Mouse (Mus musculus) Patski (cell line): Measurements from ENCODE around the gene Pdia3. TPM values are rescaled to one million over a fixed set of nuclear protein-coding genes. Genes with fewer than 3 reads are reported as not detected.

ENCODE experiments used
- ATAC-seq: fragments of 100-300 bp; one replicate; pipeline ENCODE4 v1.8.0; 2021
- CTCF ChIA-PET: fragments of 350-600 bp; sonication (Branson Sonifier 250); formaldehyde crosslinking; loops from one replicate; lab custom pipeline; 2022; ENCODE audit warnings: inconsistent platforms; lab: Charles Lee
- POLR2A ChIA-PET: fragments of 350-600 bp; sonication (Branson Sonifier 250); formaldehyde crosslinking; loops from one replicate; lab custom pipeline; 2022; ENCODE audit warnings: antibody characterized with exemption, inconsistent platforms; lab: Charles Lee
- DNase-seq: peaks from one replicate; pipeline ENCODE4 v3.0.0-alpha.2; 2011; ENCODE audit warnings: low read depth, low spot score
- H3K27me3 ChIP-seq: fragments of 371-371 bp; one replicate; pipeline ENCODE4 v1.5.1; 2021
- CTCF ChIP-seq: fragments of 100-300 bp; IDR thresholded peaks from one replicate; pipeline ENCODE4 v1.5.1; 2021
- in situ Hi-C: fragments of 300-500 bp; cut with MboI; formaldehyde crosslinking; loops from 3 replicates; pipeline ENCODE4 v1.11.1; 2018; ENCODE audit warnings: low pct_unique_long_range_greater_than_20kb, mixed read lengths
- polyA plus RNA-seq: library from polyadenylated mRNA; unstranded; gene quantifications from one replicate; pipeline ENCODE4 v1.2.3, GENCODE M21; 2021

Gene Pdia3
- polyA plus RNA-seq, 1 experiment from 2014 or later: 942 TPM

- peak; percentile 17 for DNase-seq
- no peaks in the 10 kb centered on the region for H3K27me3 ChIP-seq
- POLR2A ChIA-PET: interaction anchor here (0.8 kb wide), 1 partner anchor 60 kb away, joined by 5 read pairs; the partner anchor contains the start of gene Mfap1b
- no peak for TF ChIP-seq CTCF
- in situ Hi-C loops: no loop called here
- peak; percentile 31 for ATAC-seq
- CTCF ChIA-PET: interaction anchor here (0.6 to 3.0 kb wide), 4 partner anchors 9 to 61 kb away, joined by 3 to 13 read pairs (median 4); no protein-coding TSS in a partner anchor
These were observed 637 bp downstream of the Pdia3 start for GRCm38 (mm10) chr2:121414139-121414685.

- in situ Hi-C loops: no loop called here
- ChIA-PET POLR2A (no interaction called here), CTCF (interaction anchor here (0.6 kb wide), 1 partner anchor 8 kb away, joined by 3 read pairs; no protein-coding TSS in a partner anchor)
- DNase-seq (no peak), ATAC-seq (no peak)
- no peaks in the 10 kb centered on the region for H3K27me3 ChIP-seq
- TF ChIP-seq CTCF: no peak
These were observed 1.5 kb downstream of the Pdia3 start for GRCm38 (mm10) chr2:121415103-121415502.

GRCm38 (mm10) chr2:121415591-121415990 is 2.0 kb downstream of the Pdia3 start:
- in situ Hi-C loops: no loop called here
- DNase-seq (no peak), ATAC-seq (no peak)
- ChIA-PET POLR2A (no interaction called here), CTCF (interaction anchor here (1.1 to 1.7 kb wide), 2 partner anchors 14 to 19 kb away, joined by 3 to 4 read pairs; no protein-coding TSS in a partner anchor)
- no peaks in the 10 kb centered on the region for H3K27me3 ChIP-seq
- TF ChIP-seq CTCF: no peak

DNA sequence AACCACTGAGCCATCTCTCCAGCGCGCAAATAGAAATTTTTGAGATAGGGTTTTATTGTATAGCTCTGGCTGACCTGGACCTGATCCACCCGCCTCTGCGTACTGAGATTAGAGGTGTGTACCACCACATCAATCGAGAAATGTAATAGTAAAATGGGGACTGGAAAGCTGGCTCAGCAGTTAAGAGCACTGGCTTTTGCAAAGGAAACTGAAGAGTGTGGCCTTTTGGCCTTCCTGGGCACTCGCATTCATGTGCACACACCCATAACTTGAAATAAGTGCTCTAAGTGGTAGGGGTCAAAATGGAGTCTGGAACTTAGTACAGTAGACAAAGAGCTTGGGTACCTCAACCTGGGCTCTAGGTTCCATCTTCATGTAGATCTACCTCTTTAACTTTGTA is 2.8 kb downstream of the Pdia3 start:
- H3K27me3 ChIP-seq: no peaks in the 10 kb centered on the region
- ATAC-seq (no peak), DNase-seq (no peak)
- TF ChIP-seq CTCF: no peak
- ChIA-PET POLR2A (no interaction called here), CTCF (interaction anchor here (1.1 to 1.7 kb wide), 2 partner anchors 13 to 18 kb away, joined by 3 to 4 read pairs; no protein-coding TSS in a partner anchor)
- in situ Hi-C loops: no loop called here

DNA sequence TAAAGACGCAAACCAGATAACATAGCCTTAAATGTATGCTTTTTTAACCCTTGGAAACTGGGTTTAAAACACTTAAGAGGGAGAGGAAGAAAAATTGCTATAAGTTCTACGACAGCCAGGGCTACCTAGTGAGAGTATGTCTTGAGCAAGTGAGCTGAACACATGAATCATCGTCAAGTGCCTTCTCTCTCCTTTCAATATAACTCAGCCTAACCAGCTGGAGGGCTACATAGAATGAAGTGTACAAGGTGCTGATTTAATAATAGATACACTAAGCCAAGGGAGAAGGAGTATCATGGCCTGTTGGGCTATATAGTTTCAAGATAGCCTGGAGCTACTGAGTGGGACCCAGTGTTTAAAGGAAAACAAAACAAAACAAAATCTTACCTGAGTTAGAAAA is 4.9 kb downstream of the Pdia3 start:
- POLR2A ChIA-PET: no interaction called here
- in situ Hi-C loops: no loop called here
- ATAC-seq (no peak), DNase-seq (no peak)
- CTCF ChIA-PET: interaction anchor here (1.2 to 2.1 kb wide), 2 partner anchors 9 to 13 kb away, joined by 3 to 6 read pairs; no protein-coding TSS in a partner anchor
- H3K27me3 ChIP-seq: no peaks in the 10 kb centered on the region
- no peak for TF ChIP-seq CTCF

- in situ Hi-C loops: no loop called here
- ChIA-PET CTCF (interaction anchor here (0.6 to 1.4 kb wide), 3 partner anchors 8 to 14 kb away, joined by 3 to 6 read pairs (median 4); no protein-coding TSS in a partner anchor), POLR2A (no interaction called here)
These were observed 9.6 kb downstream of the Pdia3 start for GRCm38 (mm10) chr2:121423166-121423565.

GRCm38 (mm10) chr2:121425890-121426289 is 12.3 kb downstream of the Pdia3 start:
- POLR2A ChIA-PET: no interaction called here
- in situ Hi-C loops: no loop called here
- TF ChIP-seq CTCF: no peak

More at GRCm38 (mm10) chr2:121423166-121423565, 9.6 kb downstream of the Pdia3 start:
- ATAC-seq (no peak), DNase-seq (no peak)
- TF ChIP-seq CTCF: no peak
- no peaks in the 10 kb centered on the region for H3K27me3 ChIP-seq

DNA sequence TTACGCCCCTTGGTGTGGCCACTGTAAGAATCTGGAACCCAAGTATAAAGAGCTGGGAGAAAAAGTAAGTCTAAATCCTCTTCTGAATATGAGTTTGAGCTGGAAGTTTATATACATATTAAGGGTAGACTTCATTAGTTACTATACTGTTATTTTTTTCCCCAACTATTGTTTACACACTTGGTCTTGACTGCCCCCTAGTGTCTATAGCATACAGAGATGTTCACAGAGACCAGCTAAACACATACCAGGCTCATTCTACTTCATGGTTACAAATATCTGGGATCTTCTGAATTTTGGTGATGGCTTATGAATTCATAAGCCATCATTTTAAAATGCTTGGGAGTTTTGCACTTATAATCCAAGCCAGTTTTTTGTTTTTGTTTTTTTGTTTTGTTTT is 21.3 kb downstream of the Pdia3 start:
- ATAC-seq (no peak), DNase-seq (no peak)
- in situ Hi-C loops: no loop called here
- ChIA-PET POLR2A (interaction anchor here (0.6 kb wide), 1 partner anchor 15 kb away, joined by 3 read pairs; no protein-coding TSS in a partner anchor), CTCF (interaction anchor here (1.0 to 2.0 kb wide), 4 partner anchors 8 to 46 kb away, joined by 3 to 8 read pairs (median 4); no protein-coding TSS in a partner anchor)
- peak; percentile 55 for TF ChIP-seq CTCF
- no peaks in the 10 kb centered on the region for H3K27me3 ChIP-seq

More at GRCm38 (mm10) chr2:121425890-121426289, 12.3 kb downstream of the Pdia3 start:
- ATAC-seq: no peak
- CTCF ChIA-PET: interaction anchor here (1.9 kb wide), 1 partner anchor 10 kb away, joined by 8 read pairs; no protein-coding TSS in a partner anchor
- no peak for DNase-seq
- H3K27me3 ChIP-seq: no peaks in the 10 kb centered on the region

DNA sequence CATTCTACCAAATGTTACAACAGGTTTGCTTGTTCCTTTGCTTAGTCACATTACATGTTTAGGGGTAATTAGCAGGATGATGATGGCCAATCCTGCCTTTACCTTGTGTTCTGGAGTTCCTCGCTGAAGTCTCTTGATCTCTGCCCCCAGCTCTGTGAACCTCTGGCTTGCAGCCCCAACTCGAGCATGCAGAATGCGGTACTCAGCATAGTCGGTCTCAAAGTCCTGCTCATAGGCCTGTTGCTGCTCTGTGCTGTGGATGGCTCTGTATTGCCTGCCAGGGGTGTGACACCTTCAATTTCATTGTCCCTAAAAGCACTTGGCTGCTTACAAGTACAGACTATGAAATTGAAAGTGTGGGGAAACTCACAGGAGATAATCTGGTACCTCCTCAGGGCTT is 26.2 kb downstream of the Pdia3 start:
- in situ Hi-C loops: no loop called here
- TF ChIP-seq CTCF: no peak
- ATAC-seq (no peak), DNase-seq (no peak)
- ChIA-PET POLR2A (interaction anchor here (0.5 kb wide), 1 partner anchor 11 kb away, joined by 3 read pairs; no protein-coding TSS in a partner anchor), CTCF (interaction anchor here (1.4 kb wide), 1 partner anchor 12 kb away, joined by 4 read pairs; no protein-coding TSS in a partner anchor)
- H3K27me3 ChIP-seq: no peaks in the 10 kb centered on the region

DNA sequence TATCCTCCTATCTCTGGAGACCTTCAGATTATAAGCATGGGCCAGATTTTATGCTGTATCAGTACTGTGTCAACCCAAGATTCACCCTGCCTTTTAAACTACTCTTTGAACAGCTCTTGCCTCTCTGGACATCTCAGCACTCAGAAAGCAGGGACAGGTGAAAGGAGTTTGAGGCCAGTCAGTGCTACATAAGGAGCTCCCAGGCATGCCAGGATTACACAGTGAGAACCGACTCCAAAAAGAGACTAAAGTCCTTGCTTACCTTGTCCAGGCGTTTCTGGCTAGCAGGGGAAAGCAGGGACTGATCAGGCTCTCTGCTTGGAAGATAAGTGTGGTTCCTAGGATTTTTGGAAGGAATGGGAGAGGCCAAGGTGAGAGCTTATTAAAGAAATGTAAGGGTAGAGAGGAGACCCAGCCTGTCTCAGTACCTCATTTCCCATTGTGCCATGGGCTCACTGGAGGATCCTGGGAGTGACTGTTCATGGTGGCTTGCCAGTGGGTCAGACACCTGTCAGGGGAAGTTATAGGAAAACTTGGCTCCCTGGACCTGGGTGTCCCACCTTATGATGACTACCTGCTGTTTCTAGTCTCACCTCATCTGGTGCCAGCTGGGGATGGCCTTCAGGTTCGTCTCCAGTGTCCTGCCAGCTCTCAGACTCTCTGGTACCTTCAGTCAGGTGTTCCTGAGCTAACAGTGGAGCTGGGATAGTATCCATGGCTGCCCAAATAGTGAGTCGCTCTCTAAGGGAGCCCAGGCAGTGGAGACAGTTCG is 27.4 kb downstream of the Pdia3 start:
- ATAC-seq: no peak

More for the DNA sequence above, 27.4 kb downstream of the Pdia3 start:
- ChIA-PET POLR2A (no interaction called here), CTCF (interaction anchor here (1.0 to 1.6 kb wide), 2 partner anchors 9 kb away, joined by 3 to 5 read pairs; no protein-coding TSS in a partner anchor)
- no peaks in the 10 kb centered on the region for H3K27me3 ChIP-seq
- in situ Hi-C loops: no loop called here
- TF ChIP-seq CTCF: no peak
- no peak for DNase-seq
